Mouse (Mus musculus) midbrain, embryonic 13.5 days (tissue): ENCODE results near the gene Gm43302. TPM values are rescaled to one million over a fixed set of nuclear protein-coding genes. Genes with fewer than 3 reads are reported as not detected.
"Not testable (repeated sequence)": the region's sequence is repeated elsewhere in the genome, so short reads cannot be mapped to it uniquely, and the experiment has no call there.

Source experiments
- ATAC-seq: fragments of 200-750 bp; cut with Nextera tagmentation; 2 replicates; pipeline ENCODE4 v1.8.0; 2017; ENCODE audit warnings: mild to moderate bottlenecking, moderate TSS enrichment, moderate library complexity
- H3K27ac ChIP-seq: fragments of 300-500 bp; sonication (generic); 2 replicates; pipeline ENCODE4 v1.5.1; 2015; ENCODE audit warnings: inconsistent platforms, mild to moderate bottlenecking, moderate library complexity
- H3K27me3 ChIP-seq: fragments of 300-500 bp; sonication (generic); 2 replicates; pipeline ENCODE4 v1.6.1; 2015; ENCODE audit warnings: mild to moderate bottlenecking, inconsistent platforms
- H3K36me3 ChIP-seq: fragments of 300-500 bp; sonication (generic); 2 replicates; pipeline ENCODE4 v1.6.1; 2015; ENCODE audit warnings: mild to moderate bottlenecking, inconsistent platforms
- H3K4me1 ChIP-seq: fragments of 300-500 bp; sonication (generic); replicated peaks from 2 replicates; pipeline ENCODE4 v1.6.1; 2015; ENCODE audit warnings: inconsistent platforms
- H3K4me2 ChIP-seq: fragments of 300-500 bp; sonication (generic); replicated peaks from 2 replicates; pipeline ENCODE4 v1.6.1; 2015; ENCODE audit warnings: moderate library complexity, mild to moderate bottlenecking, inconsistent platforms
- H3K4me3 ChIP-seq: fragments of 300-500 bp; sonication (generic); replicated peaks from 2 replicates; pipeline ENCODE4 v1.5.1; 2015; ENCODE audit warnings: mild to moderate bottlenecking, inconsistent platforms
- H3K9ac ChIP-seq: fragments of 300-500 bp; sonication (generic); replicated peaks from 2 replicates; pipeline ENCODE4 v1.6.1; 2015; ENCODE audit warnings: mild to moderate bottlenecking, inconsistent platforms
- H3K9me3 ChIP-seq: fragments of 300-500 bp; sonication (generic); 2 replicates; pipeline ENCODE4 v1.6.1; 2016; ENCODE audit warnings: mild to moderate bottlenecking, inconsistent platforms
- WGBS: fragments of 180-500 bp; shearing (Covaris S2); methylation state at CpG from one replicate; pipeline ENCODE4 v1.1.7; 2015; 5-methylcytosine and 5-hydroxymethylcytosine counted together
- polyA plus RNA-seq: library from polyadenylated mRNA; unstranded; fragments of >200 nt; fragmentation: Nextera tagmentation; extraction: Ambion mirVana; gene quantifications from 2 replicates; pipeline ENCODE4 v1.2.1, GENCODE M21; 2015

The Gm43302 gene
- polyA plus RNA-seq, 1 experiment from 2014 or later: not detected

GRCm38 (mm10) chr5:105192536-105192935 lies 101.0 kb downstream of the Gm43302 start:
- not testable (repeated sequence) for H3K36me3 ChIP-seq, H3K27me3 ChIP-seq, H3K27ac ChIP-seq, H3K9me3 ChIP-seq, H3K4me2 ChIP-seq, ATAC-seq, H3K9ac ChIP-seq, H3K4me3 ChIP-seq, H3K4me1 ChIP-seq
- WGBS: 87% methylated on average over 2 of the region's 2 CpGs

GRCm38 (mm10) chr5:105181446-105181845 lies 112.0 kb downstream of the Gm43302 start:
- ATAC-seq: no peak
- no peak overlapping the region for H3K4me2 ChIP-seq
- no peaks in the 10 kb centered on the region for H3K36me3 ChIP-seq
- no peak overlapping the region for H3K27ac ChIP-seq
- H3K4me1 ChIP-seq: no peaks in the 10 kb centered on the region
- no peak overlapping the region for H3K9ac ChIP-seq
- no peaks in the 10 kb centered on the region for H3K27me3 ChIP-seq
- H3K4me3 ChIP-seq: no peak overlapping the region
- H3K9me3 ChIP-seq: no peaks in the 10 kb centered on the region

Other genes with a start within 250 kb of the Gm43302 start
- gene Gbp9, start 154.2 kb downstream of the Gm43302 start, polyA plus RNA-seq: 0.75 and 1.1 TPM in 2 replicates
- 0.36 and 0.46 TPM in 2 replicates for gene Gbp8, start 154.2 kb downstream of the Gm43302 start, polyA plus RNA-seq
- 0.82 TPM in 2 replicates for gene Gbp4, start 154.1 kb downstream of the Gm43302 start, polyA plus RNA-seq
- gene Gbp10, start 54.2 kb downstream of the Gm43302 start, polyA plus RNA-seq: 0.36 and 0.74 TPM in 2 replicates
- gene Gbp6, start within 50 bp of the Gm43302 start, polyA plus RNA-seq: 2.0 and 2.7 TPM in 2 replicates
- 11.3 and 11.4 TPM in 2 replicates for gene Lrrc8b, start 122.1 kb upstream of the Gm43302 start, polyA plus RNA-seq
- 8.2 and 9.7 TPM in 2 replicates for gene Lrrc8c, start 225.7 kb upstream of the Gm43302 start, polyA plus RNA-seq